Mouse (Mus musculus): ENCODE data around the gene Ugt1a5. TPM values are rescaled to one million over a fixed set of nuclear protein-coding genes. Genes with fewer than 3 reads are reported as not detected.
"Not testable (repeated sequence)": the region's sequence is repeated elsewhere in the genome, so short reads cannot be mapped to it uniquely, and the experiment has no call there.

Gene Ugt1a5
- polyA plus RNA-seq, 1 experiment from 2014 or later: not detected

DNA sequence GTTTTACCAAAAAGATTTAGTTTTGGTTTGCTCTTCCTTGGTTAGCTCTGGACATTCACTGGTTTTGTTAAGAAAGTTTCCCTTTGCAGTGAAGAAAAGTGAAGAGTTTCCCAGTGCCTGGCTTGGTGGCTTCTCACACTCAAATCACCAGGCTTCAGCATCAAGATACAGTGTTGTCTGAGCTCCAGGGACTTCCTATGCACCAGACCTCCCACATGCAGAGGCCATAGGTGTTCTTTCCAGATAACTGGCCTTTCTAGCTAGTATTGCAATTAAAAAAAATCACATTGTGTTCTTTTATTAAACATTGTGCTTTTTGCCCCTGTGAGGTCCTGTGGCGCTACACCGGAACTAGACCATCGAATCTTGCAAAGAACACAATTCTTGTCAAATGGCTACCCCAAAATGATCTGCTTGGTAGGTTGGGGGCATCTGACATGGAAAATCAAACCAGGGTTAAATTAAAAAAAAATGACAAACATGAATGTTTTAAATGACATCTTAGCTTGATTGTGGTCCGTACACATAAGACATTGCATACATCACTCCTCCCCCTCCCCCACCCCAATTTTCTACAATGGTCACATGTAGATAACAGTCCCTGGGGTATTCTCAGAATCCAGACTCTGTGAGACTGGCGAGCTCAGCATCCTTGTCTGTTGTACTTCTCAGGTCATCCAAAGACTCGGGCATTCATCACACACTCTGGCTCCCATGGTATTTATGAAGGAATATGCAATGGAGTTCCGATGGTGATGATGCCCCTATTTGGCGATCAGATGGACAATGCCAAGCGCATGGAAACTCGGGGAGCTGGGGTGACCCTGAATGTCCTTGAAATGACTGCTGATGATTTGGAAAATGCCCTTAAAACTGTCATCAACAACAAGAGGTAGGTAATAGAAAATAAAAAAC, 49.9 kb downstream of the Ugt1a5 start:
- WGBS (ENCODE audit: insufficient replicate concordance): 54% methylated on average over 10 of the region's 10 CpGs
- ATAC-seq (ENCODE audit: insufficient read depth): no peak
- H3K9ac ChIP-seq: no peak overlapping the region
- no peak overlapping the region for H3K27ac ChIP-seq (replicated peaks)
- no peaks in the 10 kb centered on the region for H3K4me1 ChIP-seq (replicated peaks)
- H3K9me3 ChIP-seq (replicated peaks): peaks cover 40% of the 10 kb centered on the region
- no peak overlapping the region for H3K4me2 ChIP-seq
- H3K4me3 ChIP-seq (replicated peaks): no peak overlapping the region
- H3K27me3 ChIP-seq: no peaks in the 10 kb centered on the region
- no peaks in the 10 kb centered on the region for H3K36me3 ChIP-seq (replicated peaks)

GRCm38 (mm10) chr1:88216551-88216950, 50.7 kb downstream of the Ugt1a5 start:
- Histone ChIP-seq H3K27ac (replicated peaks) (no peak overlapping the region), H3K4me3 (replicated peaks) (no peak overlapping the region), H3K9me3 (replicated peaks) (peaks cover 40% of the 10 kb centered on the region), H3K4me1 (replicated peaks) (no peaks in the 10 kb centered on the region), H3K4me2 (no peak overlapping the region), H3K27me3 (no peaks in the 10 kb centered on the region), H3K9ac (no peak overlapping the region), H3K36me3 (replicated peaks) (no peaks in the 10 kb centered on the region)
- no peak for ATAC-seq (ENCODE audit: insufficient read depth)
- 41% methylated on average over 2 of the region's 2 CpGs for WGBS (ENCODE audit: insufficient replicate concordance)

DNA sequence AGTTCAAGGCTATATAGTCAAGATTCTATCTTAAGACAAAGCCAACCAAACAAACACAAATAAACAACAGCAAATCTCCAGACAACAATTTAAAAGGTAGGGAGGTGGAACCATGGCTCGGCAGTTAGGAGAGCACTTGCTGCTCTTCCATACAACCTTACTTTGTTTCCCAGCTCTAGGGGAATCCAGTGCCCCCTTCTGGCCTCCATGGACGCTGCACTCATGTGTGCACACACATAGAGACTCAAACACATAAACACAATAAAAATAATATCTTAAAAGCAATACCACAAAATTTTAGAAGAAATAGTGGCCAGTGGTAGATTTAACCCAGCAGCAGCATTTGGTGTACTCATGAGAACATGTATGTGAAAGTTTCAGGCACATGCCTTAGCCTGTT, 51.3 kb downstream of the Ugt1a5 start:
- Histone ChIP-seq H3K36me3 (replicated peaks) (no peaks in the 10 kb centered on the region), H3K27ac (replicated peaks) (no peak overlapping the region), H3K27me3 (no peaks in the 10 kb centered on the region), H3K4me3 (replicated peaks) (no peak overlapping the region), H3K9ac (no peak overlapping the region), H3K4me1 (replicated peaks) (no peaks in the 10 kb centered on the region), H3K9me3 (replicated peaks) (peaks cover 35% of the 10 kb centered on the region), H3K4me2 (no peak overlapping the region)
- WGBS (ENCODE audit: insufficient replicate concordance): 46% methylated on average over 2 of the region's 2 CpGs
- no peak for ATAC-seq (ENCODE audit: insufficient read depth)

GRCm38 (mm10) chr1:88217576-88217975, 51.8 kb downstream of the Ugt1a5 start:
- Histone ChIP-seq H3K4me3 (replicated peaks) (no peak overlapping the region), H3K27me3 (no peaks in the 10 kb centered on the region), H3K4me1 (replicated peaks) (no peaks in the 10 kb centered on the region), H3K9ac (no peak overlapping the region), H3K27ac (replicated peaks) (no peak overlapping the region), H3K36me3 (replicated peaks) (no peaks in the 10 kb centered on the region), H3K4me2 (no peak overlapping the region), H3K9me3 (replicated peaks) (peaks cover 33% of the 10 kb centered on the region)
- WGBS (ENCODE audit: insufficient replicate concordance): 25% methylated on average over 3 of the region's 3 CpGs
- no peak for ATAC-seq (ENCODE audit: insufficient read depth)

DNA sequence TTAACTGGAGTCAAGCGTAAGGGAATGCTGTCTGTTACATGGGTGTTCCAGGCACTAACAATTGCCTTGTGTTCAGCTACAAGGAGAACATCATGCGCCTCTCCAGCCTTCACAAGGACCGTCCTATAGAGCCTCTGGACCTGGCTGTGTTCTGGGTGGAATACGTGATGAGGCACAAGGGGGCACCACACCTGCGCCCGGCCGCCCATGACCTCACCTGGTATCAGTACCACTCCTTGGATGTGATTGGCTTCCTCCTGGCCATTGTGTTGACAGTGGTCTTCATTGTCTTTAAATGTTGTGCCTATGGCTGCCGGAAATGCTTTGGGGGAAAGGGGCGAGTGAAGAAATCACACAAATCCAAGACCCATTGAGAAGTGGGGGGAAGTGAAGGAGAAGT, 52.2 kb downstream of the Ugt1a5 start:
- no peak overlapping the region for H3K4me3 ChIP-seq (replicated peaks)
- H3K9me3 ChIP-seq (replicated peaks): peaks cover 33% of the 10 kb centered on the region
- H3K27ac ChIP-seq (replicated peaks): no peak overlapping the region
- whole genome bisulfite sequencing (ENCODE audit: insufficient replicate concordance): 59% methylated on average over 9 of the region's 9 CpGs
- H3K36me3 ChIP-seq (replicated peaks): no peaks in the 10 kb centered on the region
- H3K4me2 ChIP-seq: no peak overlapping the region
- no peak overlapping the region for H3K9ac ChIP-seq
- no peaks in the 10 kb centered on the region for H3K27me3 ChIP-seq
- no peaks in the 10 kb centered on the region for H3K4me1 ChIP-seq (replicated peaks)
- ATAC-seq (ENCODE audit: insufficient read depth): no peak

DNA sequence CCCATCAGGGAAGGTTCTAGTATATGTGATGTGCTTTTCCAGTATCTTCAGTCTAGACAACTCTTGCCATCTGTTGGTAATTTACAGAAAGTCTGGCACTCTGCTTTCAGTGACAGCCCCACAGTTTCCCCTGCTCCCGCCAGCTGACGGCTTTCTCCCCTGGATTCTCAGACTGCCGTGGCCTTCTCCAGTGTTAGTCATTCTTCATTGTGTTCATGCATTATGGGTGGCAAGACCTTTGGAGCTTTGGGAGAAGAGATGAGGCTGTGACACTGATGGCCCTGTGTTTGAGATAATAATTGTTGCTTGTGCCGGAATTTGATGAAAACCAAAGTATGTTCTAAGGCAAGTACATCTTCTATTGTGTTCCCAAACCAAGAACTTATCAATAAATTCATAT, 52.8 kb downstream of the Ugt1a5 start:
- ATAC-seq (ENCODE audit: insufficient read depth): no peak
- Histone ChIP-seq H3K9ac (no peak overlapping the region), H3K27me3 (no peaks in the 10 kb centered on the region), H3K27ac (replicated peaks) (no peak overlapping the region), H3K36me3 (replicated peaks) (no peaks in the 10 kb centered on the region), H3K4me3 (replicated peaks) (no peak overlapping the region), H3K9me3 (replicated peaks) (peaks cover 29% of the 10 kb centered on the region), H3K4me1 (replicated peaks) (no peaks in the 10 kb centered on the region), H3K4me2 (no peak overlapping the region)
- WGBS (ENCODE audit: insufficient replicate concordance): 40% methylated on average over 4 of the region's 4 CpGs

GRCm38 (mm10) chr1:88219054-88219453, 53.2 kb downstream of the Ugt1a5 start:
- Histone ChIP-seq H3K9ac (no peak overlapping the region), H3K27me3 (no peaks in the 10 kb centered on the region), H3K36me3 (replicated peaks) (no peaks in the 10 kb centered on the region), H3K4me1 (replicated peaks) (no peaks in the 10 kb centered on the region), H3K9me3 (replicated peaks) (peaks cover 25% of the 10 kb centered on the region), H3K27ac (replicated peaks) (no peak overlapping the region), H3K4me2 (no peak overlapping the region), H3K4me3 (replicated peaks) (no peak overlapping the region)
- no peak for ATAC-seq (ENCODE audit: insufficient read depth)
- WGBS (ENCODE audit: insufficient replicate concordance): 13% methylated on average over 1 of the region's 1 CpGs

GRCm38 (mm10) chr1:88220336-88220735, 54.5 kb downstream of the Ugt1a5 start:
- no peak for ATAC-seq (ENCODE audit: insufficient read depth)
- no peak overlapping the region for H3K4me2 ChIP-seq
- no peak overlapping the region for H3K9ac ChIP-seq
- H3K27me3 ChIP-seq: no peaks in the 10 kb centered on the region
- H3K9me3 ChIP-seq (replicated peaks): peaks cover 16% of the 10 kb centered on the region
- H3K4me3 ChIP-seq (replicated peaks): no peak overlapping the region
- no peaks in the 10 kb centered on the region for H3K36me3 ChIP-seq (replicated peaks)
- no peaks in the 10 kb centered on the region for H3K4me1 ChIP-seq (replicated peaks)
- no peak overlapping the region for H3K27ac ChIP-seq (replicated peaks)

DNA sequence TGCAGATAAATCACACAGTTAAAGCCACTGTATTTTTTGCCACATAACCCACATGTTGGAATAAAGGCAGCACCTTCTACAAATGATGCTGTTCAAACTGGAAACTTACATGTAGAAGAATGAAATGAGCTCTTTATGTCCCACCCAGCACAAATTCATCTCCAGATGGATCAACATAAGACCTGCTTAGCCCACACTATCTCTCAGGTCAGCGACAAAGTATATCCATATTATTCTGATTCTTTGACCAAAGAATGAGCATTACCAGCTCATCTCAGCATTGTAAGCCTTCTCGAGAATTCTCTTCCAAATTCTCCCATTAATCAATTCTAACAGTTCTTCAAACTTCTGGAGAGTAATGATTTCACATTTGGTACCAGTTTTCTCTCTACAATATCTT, 56.4 kb downstream of the Ugt1a5 start:
- Histone ChIP-seq H3K4me3 (replicated peaks) (no peak overlapping the region), H3K36me3 (replicated peaks) (no peaks in the 10 kb centered on the region), H3K9me3 (replicated peaks) (peaks cover 20% of the 10 kb centered on the region), H3K9ac (no peak overlapping the region), H3K27ac (replicated peaks) (no peak overlapping the region), H3K4me1 (replicated peaks) (no peaks in the 10 kb centered on the region), H3K27me3 (no peaks in the 10 kb centered on the region), H3K4me2 (no peak overlapping the region)
- ATAC-seq (ENCODE audit: insufficient read depth): no peak
- 30% methylated on average over 2 of the region's 2 CpGs for WGBS (ENCODE audit: insufficient replicate concordance)

GRCm38 (mm10) chr1:88223011-88223515, 57.3 kb downstream of the Ugt1a5 start:
- not testable (repeated sequence) for H3K9ac ChIP-seq; H3K27me3 ChIP-seq; H3K36me3 ChIP-seq (replicated peaks); H3K27ac ChIP-seq (replicated peaks); H3K4me1 ChIP-seq (replicated peaks); H3K4me2 ChIP-seq; H3K4me3 ChIP-seq (replicated peaks); ATAC-seq (ENCODE audit: insufficient read depth)
- H3K9me3 ChIP-seq (replicated peaks): peaks cover 20% of the 10 kb centered on the region; the same call in 1 of the 2 replicates

DNA sequence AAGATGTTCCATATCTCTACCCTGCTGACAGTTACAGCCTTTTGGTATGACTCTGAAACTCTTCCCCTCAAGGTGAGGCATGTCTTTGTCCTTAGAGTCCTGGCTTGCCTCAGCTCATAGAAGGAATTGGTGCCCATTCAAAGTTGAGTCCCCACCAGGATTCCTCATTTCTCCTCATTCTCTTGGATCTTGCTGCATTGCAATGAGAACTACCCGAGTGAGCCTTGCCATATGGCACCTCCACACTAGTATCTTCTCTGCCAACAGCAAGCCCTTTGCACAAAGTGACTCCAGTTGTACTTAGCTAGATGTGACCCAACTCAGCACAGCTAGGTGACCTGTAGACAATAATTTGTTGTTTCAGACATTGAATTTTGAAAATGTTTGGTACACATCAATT, 57.8 kb downstream of the Ugt1a5 start:
- Histone ChIP-seq H3K27ac (replicated peaks) (no peak overlapping the region), H3K4me2 (no peak overlapping the region), H3K4me1 (replicated peaks) (no peaks in the 10 kb centered on the region), H3K9me3 (replicated peaks) (peaks cover 20% of the 10 kb centered on the region; the same call in 1 of the 2 replicates), H3K27me3 (no peaks in the 10 kb centered on the region), H3K4me3 (replicated peaks) (no peak overlapping the region), H3K36me3 (replicated peaks) (no peaks in the 10 kb centered on the region), H3K9ac (no peak overlapping the region)
- WGBS (ENCODE audit: insufficient replicate concordance): 30% methylated on average over 1 of the region's 1 CpGs
- ATAC-seq (ENCODE audit: insufficient read depth): no peak
